Mouse (Mus musculus) macrophage (primary cell): Measurements from ENCODE around the gene Rps6kb1. TPM values are rescaled to one million over a fixed set of nuclear protein-coding genes. Genes with fewer than 3 reads are reported as not detected.

Experiments
- polyA plus RNA-seq: library from polyadenylated mRNA; stranded (reverse); fragments of 250-400 nt; gene quantifications from 3 replicates; pipeline ENCODE4 v1.2.4, GENCODE M21; 2018; ENCODE audit warnings: inconsistent platforms

The Rps6kb1 gene
- polyA plus RNA-seq, 1 experiment from 2014 or later: 22.7 TPM

Other genes with a start within 250 kb of the Rps6kb1 start
- gene Med13, start 187.2 kb downstream of the Rps6kb1 start, polyA plus RNA-seq: 16.0 to 22.3 TPM (median 17.4 TPM) in 3 replicates
- 20.8 to 32.7 TPM (median 24.7 TPM) in 3 replicates for gene Rnft1, start 60.1 kb downstream of the Rps6kb1 start, polyA plus RNA-seq
- gene Tubd1, start 186 bp upstream of the Rps6kb1 start, polyA plus RNA-seq: 4.1 to 5.8 TPM (median 4.5 TPM) in 3 replicates
- gene Vmp1, start 139.0 kb upstream of the Rps6kb1 start, polyA plus RNA-seq: 100 to 184 TPM (median 127 TPM) in 3 replicates
- gene Ptrh2, start 139.2 kb upstream of the Rps6kb1 start, polyA plus RNA-seq: 4.8 to 8.1 TPM (median 5.8 TPM) in 3 replicates
- 342 to 483 TPM (median 367 TPM) in 3 replicates for gene Cltc, start 212.8 kb upstream of the Rps6kb1 start, polyA plus RNA-seq